Mouse (Mus musculus) liver (tissue): ENCODE data around the gene Oip5.
A peak's percentile ranks its signal among the peaks of the same experiment; 100 is the strongest.
"Not testable (repeated sequence)": the region's sequence is repeated elsewhere in the genome, so short reads cannot be mapped to it uniquely, and the experiment has no call there.

Source experiments
- DNase-seq: peaks from one replicate; pipeline ENCODE4 v3.0.0-alpha.2; 2020; ENCODE audit warnings: mixed read lengths

Oip5 gene

DNA sequence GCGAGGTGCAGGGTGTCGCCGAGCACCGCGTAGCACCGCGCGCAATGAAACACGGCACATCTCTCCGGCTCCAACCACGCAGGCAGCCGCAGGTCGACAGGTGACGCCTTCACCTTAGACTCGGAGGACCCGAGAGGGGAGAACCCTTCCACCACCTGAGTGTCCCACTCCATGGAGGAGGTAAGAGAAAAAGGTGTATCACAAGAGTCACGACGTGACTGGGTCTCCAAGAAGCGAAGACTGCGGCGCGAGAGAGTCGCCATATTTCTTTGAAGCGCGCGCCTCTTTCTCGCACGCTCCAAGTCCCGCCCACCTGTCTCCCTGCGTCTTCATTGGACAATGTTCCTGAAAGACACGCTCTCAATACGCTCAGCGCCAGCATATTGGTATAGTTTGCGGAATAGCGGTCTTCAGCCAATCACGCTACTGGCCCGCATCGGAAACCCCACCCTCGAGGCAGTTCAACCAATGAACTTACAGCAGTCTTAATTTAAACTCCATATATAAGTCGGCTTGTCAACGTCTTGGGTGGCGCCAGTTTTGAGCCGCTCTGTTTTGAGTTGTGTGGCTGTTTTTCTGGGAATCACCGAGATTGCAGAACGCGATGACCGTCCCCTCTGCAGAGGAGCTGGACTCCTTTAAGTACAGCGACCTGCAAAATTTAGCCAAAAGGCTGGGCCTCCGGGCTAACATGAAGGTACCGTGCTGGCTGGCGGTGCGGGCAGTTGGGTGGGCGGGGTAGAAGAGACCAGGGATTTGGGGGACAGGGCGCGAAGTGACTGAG lies at the start of gene Oip5, which contains the start of gene Nusap1:
TSS of gene Oip5 (minus strand) at position 271 of the 784 bp plus-strand sequence.
TSS of gene Nusap1 (plus strand) at position 100 of the 784 bp plus-strand sequence.
- peak; percentile 97 for DNase-seq

DNA sequence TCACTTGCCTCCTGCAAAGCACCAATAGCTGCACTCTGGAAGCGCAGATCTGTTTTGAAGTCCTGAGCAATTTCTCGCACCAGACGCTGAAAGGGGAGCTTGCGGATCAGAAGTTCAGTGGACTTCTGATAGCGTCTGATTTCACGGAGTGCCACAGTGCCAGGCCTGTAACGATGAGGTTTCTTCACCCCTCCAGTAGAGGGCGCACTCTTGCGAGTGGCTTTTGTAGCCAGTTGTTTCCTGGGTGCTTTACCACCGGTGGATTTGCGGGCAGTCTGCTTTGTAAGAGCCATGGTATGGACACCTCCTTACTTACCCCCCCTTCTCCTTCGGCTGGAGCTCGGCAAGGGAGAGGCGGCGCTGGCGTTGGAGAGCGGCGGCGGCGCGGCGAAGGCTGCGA lies 47.5 kb upstream of the Oip5 start:
- not testable (repeated sequence) for DNase-seq

DNA sequence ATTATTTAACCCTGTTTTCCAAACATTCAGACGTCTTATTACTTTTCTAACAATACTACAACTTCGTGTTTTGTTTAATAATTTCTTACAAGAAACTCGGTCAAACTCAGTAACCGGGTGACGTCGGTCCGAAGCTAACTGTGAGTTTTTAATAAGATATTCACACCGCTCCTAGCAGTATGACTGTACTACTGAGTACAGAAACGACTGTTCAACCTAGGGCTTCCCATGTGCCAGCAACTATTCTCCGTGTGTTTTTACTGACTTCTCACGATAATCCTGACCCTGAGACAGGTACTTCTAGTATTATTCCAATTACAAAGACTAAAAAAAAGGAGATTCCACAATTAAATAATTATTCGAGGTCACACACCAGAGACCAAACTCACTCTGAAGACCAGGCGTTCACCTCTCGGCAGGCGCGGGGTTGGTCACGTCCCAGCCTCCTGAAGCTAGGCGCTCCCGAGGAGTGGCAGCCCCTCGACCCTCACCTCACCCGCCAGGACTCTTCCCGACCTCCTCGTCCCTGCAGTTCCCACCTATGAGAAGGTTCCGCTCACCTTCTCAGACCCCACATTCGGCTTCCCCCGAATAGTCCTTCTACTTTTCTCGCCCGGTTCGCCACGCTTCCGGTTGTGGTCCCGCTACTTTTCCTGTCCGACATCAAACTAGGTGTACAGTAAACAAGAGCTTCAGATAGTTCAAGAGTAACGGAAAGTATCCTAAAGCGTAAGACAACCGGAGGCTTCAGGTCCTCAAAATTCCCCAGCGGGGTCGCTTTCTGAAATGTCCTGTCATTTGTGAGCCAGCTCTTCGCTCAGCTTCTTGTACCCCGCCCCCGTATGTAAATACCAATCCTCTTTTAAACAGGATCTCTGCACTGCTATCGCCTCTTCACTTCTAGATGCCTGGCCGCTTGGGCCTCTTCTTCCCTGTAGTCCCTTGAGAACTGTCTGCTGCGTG lies 44.2 kb upstream of the Oip5 start, which contains the start of gene Ndufaf1:
TSS of gene Ndufaf1 (minus strand) at position 608 of the 963 bp plus-strand sequence.
- peak; percentile 81 for DNase-seq

DNA sequence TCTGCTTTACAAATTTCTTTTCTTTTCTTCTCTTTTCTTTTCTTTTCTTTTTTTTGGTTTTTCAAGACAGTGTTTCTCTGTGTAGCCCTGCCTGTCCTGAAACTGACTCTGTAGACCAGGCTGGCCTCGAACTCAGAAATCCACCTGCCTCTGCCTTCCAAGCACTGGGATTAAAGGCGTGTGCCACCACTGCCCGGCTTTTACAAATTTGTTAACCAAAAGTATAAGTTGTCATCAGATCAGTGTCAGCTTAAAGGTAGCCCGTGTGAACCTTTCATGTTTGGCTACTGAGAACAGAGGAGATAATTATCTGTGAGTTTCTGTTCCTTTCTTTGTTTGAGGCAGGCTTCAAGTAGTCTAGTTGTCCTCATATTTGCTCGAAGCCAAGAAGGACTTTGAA lies 26.0 kb upstream of the Oip5 start:
- no peak for DNase-seq

DNA sequence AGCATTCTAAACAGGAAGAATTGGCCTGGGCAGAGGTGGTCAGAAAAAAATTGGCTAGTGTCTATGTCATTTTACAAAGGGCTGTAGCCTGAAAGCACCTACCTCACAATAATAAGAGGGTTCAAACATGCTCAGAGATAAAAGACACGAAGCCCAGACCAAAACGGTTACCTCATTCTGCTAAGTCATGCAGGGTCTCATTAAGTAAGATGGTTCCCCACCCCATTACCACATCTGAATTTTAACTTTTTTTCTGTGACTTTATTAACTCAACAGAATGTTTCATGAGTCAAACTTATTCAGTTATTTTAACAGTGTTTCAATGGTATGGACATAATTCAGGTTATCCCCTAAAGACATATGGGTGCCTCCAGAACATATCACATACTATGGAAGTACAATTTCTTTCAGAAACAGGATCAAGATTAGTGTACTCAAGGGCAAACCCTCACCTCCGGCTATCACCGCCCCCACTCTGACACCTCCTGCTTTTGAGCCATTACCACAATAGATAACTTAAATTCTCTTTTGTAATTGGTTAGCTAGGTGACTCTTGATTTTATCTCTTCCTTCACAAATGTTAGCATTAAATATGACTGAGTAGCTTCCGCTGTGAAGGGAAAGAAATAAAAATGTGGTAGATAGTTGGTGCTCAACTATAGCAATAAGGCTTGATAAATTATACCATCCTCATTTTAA lies 23.1 kb upstream of the Oip5 start:
- no peak for DNase-seq

DNA sequence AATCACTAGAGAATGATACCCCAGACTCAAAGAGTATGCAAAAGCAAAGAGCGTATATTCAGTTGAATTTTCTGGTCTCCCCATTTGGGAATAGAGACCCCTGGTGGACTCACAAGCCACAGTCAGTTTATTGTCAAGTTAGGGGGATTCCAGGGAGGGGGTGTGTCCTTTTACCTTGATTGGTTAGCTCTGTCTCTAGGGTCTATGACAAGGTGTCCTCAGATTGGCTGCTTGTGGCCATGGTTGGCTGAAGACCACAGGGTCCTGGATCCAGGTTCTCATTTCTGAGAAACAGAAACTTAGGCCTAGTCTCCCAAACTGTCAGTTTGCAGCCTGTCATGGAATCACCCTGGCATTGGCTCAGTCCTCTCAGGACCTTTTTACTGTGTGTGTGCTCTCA lies 18.5 kb upstream of the Oip5 start:
- no peak for DNase-seq

DNA sequence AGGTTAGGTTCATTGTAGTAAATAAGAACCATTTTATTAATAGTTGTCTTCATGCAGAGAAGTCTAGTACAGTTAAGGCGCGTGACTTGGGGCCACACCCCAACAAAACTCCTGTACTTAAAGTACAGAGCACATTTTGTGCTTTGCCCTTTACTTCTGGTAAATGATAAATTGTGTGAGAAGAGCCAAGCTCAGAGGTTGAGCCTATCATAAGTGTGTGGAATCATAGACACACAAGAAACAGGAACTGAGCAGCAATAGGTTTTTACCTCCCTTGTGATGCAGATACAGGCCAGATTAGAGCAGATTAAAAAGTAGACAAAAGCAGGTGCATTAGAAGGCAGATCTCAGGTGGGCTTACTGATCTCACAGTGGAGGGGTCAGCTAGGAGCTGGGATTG lies 3.0 kb upstream of the Oip5 start:
- DNase-seq: no peak

DNA sequence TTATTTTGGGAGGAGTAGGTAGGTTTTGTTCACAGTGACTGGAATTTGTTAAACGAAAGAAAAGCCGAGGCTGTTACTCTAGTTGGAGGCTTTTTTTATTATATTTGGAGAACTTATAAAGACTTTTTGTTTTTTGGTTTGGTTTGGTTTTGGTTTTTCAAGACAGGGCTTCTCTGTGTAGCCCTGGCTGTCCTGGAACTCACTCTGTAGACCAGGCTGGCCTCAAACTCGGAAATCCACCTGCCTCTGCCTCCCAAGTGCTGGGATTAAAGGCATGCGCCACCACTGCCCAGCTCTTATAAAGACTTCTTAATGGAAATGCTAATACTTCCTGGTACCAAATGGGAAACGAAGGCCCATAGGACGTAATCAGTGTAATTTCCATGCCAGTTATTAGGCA lies 733 bp upstream of the Oip5 start:
- not testable (repeated sequence) for DNase-seq

DNA sequence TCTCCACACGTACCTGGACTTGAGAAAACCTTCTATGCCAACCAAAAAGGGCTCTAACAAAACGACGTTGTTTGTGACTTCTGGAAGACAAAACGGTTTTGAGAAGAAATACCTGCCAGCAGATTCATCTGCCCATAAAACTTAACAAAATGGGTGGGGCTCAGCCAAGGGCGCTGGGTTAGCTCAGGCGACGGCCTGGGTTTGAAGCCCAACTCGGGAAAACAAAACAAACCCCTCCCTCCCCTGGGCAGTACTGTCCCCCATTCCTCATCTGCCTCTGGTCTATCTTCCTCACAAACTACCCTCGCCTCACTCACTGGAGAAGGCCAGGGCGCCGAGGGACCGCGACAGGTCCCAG lies 449 bp downstream of the Oip5 start:
- peak; percentile 82 for DNase-seq

DNA sequence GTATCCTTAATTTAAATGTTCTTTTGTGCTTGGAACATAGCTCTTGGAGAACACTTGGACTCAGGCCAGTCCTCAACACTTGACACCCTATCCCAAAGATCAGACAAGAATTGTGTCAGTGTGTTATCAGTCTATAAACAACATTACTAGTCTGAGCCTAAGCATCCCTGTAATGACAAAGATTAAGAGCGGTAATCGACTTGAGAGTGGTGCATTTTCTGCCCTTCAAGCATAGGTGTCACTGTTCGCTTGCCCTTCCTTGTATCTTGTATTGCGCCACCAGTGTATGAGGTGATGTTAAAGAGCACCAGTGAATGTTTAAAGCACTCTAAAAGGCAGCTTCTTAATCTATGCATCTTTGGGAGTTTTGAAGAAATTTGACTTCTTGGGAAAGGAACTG lies 11.2 kb downstream of the Oip5 start:
- peak; percentile 26 for DNase-seq

DNA sequence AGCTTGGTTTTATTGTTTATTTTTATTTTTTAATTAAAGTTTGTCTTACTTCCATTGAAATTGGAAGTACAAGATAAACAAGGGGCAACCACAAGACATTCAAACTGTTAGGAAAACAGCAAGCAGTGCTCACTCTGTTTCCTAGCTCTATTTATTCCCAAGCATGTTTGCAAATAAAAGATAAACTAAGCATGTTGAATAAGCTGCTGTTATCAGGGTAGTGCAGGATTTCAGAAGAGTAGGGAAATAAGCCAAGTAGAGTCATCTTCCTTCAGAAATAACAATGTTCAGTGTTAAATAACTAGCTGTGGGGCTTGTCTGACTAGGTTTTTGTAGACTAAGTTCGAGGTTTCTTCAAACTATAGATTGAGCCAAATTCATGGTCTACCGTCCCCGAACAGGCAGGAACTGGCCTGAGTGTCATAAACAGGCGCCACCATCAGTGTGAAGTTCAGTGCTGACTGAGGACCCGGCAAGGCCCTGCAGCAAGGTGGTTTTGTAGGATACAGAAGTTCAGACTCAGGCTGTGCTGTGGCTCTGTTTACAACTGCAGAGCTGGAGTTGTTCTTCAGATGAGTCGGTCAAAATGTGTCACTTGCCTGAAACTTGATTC lies 12.8 kb downstream of the Oip5 start:
- peak; percentile 76 for DNase-seq

DNA sequence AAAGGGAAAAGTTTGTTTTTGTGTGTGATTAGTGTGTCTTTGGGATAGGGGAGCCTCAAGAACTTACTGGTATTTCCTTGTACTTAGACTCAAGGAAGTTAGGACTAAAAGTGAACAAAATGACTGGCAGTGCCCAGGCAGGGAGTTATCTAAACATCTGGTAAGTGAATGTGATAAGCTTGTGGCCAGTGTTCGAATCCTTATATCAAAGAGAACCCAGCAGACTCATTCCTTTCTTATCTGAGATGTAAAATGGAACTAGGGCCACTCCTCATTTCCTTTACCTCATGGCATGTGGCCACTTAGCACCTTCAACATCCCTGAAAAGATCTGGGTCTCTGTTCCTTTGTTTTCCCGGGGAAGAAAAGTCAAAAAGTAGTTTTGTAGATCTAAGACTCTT lies 14.4 kb downstream of the Oip5 start:
- DNase-seq: peak; percentile 39

DNA sequence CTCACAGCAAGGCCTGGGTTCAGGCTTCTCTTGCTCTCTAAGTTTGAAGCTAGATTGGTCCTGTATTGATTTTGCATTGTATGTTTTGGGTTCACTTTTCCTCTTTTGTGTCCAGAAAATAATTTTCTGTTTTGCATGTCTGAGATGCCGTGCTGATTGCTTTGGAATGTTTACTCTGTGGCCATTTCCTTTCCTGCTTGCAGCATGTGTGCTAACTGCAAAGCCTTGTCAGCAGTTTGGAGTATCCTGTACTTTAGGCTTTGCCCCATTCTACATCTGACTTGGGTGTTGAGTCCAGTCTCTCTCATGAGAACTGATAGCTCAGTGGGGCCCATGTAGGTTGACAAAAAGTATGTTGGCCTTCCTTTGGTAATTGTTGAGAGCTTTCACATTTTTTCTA lies 15.8 kb downstream of the Oip5 start:
- DNase-seq: no peak

DNA sequence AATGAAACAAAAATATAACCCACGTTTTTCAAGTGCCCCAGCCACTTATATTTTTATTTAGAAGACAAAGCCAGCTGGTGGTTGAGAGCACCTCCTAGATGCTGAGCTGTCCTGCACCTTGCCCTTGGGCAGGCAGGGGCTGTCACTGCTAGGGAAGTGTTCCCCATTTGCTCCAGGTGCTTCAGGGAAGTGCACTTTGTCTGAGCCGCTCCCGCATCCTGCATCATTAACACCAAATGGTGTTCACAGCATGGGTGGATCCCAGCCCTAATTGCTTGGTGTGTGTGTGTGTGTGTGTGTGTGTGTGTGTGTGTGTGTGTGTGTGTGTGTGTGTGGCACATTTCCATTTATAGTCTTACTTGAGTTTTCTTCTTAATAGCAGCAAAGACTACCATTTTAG lies 16.7 kb downstream of the Oip5 start:
- peak; percentile 18 for DNase-seq

DNA sequence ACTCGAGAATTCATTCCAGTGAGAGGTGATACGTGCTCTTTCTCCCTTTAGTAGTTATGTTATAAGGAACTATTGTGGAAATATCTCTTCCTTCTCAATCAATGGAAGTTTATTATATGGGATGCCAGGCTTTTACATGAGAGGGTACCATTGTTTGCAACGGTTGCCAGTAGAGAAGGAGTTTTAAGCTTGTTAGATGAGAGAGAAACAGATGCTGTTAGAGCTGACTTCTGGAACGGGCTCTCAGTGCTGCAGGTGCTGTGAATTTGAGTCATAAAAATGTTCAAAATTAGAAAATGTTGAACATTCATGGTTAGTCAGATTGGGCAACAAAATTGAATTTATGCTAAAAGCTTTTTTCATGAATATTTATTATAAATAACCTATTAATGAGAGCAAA lies 17.2 kb downstream of the Oip5 start:
- no peak for DNase-seq

DNA sequence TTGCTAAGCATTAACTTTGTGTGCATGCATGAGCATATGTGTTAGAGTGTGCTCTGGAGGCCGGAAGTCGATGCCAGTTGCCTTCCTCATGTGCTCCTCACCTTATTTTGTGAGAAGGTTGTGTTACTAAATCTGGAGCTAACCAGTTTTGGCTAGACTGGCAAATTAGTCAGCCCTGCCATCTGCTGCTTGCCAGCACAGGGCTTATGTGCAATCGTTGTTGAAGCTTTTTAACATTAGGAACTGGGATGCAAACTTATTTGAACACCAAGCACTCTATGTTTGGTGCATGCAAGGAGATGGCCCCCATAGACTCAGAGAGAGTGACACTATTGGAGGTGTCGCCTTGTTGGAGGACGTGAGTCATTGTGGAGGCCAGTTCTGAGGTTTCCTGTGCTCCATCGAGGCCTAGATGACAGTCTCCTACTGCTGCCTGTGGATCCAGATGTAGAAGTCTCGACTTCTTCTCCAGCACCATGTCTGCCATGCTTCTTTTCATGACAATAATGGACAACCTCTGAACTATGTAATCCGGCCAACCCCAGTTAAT lies 21.4 kb downstream of the Oip5 start:
- DNase-seq: no peak

DNA sequence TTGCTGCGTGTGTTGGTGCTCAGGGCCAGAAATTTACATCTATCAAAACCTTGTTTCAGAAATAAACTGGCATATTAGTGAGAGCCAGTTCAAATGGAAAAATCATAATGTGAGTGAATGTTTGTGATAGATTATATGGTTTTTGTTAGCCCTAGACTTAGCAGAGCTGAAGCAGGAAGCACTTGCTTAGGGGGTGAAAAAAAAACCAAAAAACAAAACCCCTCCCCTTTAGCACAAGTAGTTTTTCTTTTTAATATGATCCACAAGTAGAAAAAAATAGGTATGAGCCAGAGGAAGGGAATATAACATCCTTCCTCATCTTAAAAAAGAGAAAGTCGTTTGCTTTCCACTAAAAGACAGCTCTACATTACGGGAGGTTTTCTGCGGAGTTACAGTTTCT lies 23.0 kb downstream of the Oip5 start:
- no peak for DNase-seq

DNA sequence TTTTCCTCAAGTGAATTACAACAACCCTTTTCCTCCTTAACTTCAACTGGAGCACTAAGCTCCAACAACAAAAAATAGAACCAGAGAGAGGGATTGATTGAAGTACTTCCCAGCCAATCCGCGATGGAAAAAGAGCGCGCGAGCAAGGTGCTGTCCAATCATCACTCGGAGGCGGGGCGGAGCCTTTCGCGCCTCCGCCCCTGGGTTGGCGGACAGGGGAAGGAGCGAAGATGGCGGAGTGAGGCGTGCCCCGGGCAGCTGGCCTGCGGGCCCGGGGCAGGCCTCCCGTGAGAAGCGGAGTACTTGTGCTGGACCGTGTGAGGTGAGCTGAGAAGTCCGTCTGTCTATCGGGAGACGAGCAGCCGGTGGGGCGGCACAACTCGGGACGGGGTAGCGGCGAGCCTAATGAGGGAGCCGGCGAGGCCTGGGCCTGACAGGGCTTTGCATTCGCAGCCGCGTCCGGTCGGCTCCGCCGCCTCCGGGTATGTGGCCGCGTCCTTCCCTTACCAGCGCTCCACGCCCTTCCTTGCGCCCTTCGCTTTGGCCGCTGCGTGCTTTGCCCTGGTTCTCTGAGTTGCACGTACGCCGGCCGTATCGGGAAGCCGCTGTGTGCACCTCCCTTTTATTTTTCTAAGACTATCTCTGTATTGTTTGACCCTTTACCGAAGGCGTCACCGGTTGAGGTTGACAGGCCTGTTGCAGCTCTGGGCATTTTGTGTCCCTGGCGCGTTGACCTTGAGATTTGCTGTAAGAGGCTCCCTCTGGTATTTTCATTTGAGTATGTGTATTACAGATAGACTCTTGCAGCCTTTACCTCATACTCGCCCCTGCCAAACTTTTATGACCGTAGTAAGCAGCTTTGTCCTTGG lies 23.9 kb downstream of the Oip5 start:
- DNase-seq: peak; percentile 97

DNA sequence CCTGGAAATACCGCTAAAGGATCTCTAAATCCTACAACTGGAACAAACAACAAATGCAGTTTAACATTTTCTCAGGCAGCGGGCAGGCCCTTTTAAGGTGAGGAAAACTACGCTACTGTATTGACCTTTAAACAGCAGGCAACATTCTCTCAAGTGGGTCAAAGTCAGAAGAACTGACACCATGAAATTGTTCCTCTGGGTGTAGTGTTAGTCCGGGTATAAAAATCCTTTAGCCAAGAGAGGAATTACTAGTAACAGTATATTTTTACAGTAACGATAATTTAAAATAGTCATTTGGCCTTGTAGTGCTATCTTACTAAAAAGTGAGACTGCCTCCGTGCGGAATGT lies 24.5 kb downstream of the Oip5 start:
- no peak for DNase-seq

DNA sequence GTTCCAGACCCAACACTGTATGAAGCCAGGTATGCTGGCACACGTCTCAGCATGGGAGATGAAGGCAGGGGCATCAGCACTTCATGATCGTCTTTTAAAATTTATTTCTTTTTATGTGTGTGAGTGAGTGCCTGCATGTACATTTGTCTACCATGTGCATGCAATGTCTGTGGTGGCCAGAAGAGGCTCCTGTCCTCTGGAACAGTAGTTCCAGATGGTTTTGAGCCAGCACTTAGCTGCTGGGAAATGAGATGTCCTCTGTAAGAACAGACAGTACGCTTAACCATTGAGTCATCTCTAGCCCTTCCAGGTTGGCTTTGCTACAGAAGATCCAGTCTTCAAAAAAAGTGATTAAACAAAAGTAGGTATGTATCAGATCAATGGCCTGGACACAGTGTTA lies 27.0 kb downstream of the Oip5 start:
- DNase-seq: no peak

DNA sequence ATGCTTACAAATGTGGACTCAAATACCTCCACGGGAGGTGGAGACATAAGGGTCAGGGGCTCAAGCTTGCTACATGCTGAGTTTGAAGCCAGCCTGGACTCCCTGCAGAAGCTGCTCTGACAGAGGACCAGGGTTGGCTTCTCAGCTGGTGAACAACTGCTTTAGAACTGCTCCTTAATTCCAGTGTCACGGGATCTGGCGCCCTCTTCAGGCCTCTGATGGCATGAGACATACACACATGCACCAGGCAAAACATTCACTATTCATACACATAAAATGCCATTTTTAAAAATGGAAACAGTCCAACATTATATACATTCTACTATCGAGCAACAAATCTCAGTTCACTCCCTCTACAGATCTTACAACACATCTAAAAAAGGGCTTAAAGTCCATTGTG lies 30.9 kb downstream of the Oip5 start:
- DNase-seq: peak; percentile 81

DNA sequence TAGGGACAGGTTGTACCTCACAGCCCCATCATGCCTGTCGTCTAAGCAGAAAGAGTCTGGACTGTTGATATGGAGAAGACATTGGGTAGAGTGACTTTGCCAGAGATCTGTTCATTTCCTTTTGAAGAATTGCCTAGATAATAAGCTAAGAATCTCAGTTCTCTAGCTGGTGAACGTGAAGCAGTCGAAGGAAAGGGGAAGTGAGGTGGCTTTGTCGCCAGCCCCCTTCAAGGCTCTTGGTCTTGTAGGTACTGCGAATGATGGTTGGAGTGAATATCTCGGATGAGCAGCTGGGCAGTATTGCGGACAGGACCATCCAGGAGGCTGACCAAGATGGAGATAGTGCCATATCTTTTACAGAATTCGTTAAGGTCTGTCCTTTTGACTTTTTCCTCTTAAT lies 34.0 kb downstream of the Oip5 start:
- no peak for DNase-seq
